Mouse (Mus musculus) gastrocnemius, postnatal 10 days (tissue): ENCODE data around the gene Scoc. TPM values are rescaled to one million over a fixed set of nuclear protein-coding genes. Genes with fewer than 3 reads are reported as not detected.

Source experiments
- DNase-seq: peaks from one replicate; pipeline ENCODE4 v3.0.0; 2021; ENCODE audit warnings: mixed read lengths
- total RNA-seq, 2 experiments: library from RNA; stranded (reverse); gene quantifications; 2 replicates each; pipeline ENCODE4 v1.2.3; 2021

The Scoc gene
- total RNA-seq, 2 experiments from 2014 or later = 42.5 to 47.1 TPM

DNA sequence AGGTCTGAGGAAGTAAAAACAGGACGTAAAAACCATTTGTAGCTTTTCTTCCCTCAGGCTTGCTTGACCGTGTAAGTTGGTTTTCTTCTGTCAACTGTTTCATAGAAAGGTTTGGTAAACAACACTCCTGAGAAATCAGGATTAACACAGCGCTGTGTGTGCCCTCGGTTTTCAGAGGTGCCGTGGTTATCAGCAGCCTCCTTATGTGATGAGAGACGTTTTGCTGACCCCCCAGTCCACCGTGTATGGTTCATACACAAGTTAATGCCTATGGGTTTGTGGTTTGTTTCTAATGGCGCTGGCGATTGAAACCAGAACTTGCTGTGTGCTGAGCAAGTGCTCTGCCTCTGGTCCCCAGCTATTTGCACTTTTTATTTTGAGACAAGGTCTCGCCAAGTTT is 52.6 kb downstream of the Scoc start:
- no peak for DNase-seq

DNA sequence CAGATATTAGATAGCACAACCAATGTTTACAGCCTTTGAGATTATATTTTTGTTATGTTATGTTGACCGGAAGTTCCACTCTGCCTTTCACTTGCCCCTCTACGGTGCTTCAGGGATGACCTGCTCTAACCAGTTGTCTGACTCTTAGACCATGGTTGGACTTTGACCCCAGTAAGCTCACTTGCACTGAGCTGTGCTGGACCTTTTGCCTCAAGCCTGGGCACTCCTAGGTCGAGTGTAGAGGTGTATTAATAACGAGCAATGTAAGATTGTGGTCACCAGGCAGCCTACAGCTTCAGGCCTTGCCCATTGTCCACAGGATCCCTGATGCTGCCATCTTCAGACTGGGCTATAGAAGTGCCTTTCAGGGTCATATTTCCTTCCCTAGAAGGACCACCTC is 60.5 kb downstream of the Scoc start:
- no peak for DNase-seq

DNA sequence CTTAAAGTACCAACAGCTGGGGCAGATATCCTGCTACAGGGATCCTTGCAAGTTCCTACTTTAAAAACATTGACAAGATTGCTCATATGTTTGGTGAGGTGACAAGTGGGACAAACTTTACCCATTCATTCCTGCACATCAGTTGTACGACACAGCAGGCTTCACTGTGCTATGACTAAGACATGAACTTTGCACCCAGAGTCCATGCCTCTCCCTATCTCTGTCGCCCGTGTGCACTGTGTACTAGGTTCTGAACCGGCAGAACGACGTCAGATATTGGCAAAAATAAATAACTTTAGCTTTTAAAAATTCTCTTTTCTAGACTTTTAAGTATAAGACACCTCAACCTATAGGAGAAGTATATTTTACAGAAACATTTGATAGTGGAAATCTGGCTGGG is 61.5 kb downstream of the Scoc start:
- no peak for DNase-seq

DNA sequence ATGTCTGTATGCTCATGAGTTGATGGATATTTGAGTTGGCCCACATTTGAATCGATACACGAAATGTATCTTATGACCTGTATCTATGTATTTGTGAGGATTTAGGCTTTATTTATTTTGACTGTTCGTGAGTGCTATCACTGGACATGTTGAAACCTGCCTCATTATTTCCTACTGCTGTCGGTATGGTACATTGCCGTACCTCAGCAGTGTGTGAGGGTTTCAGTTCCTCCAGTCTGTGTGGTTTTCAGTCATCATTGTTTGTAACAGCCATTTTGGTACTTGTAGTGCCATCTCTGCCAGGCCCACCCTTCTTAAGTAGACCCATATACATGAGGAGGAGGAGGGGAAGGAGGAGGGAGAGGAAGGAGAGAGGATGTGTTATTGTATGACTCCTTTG is 63.9 kb downstream of the Scoc start:
- no peak for DNase-seq

DNA sequence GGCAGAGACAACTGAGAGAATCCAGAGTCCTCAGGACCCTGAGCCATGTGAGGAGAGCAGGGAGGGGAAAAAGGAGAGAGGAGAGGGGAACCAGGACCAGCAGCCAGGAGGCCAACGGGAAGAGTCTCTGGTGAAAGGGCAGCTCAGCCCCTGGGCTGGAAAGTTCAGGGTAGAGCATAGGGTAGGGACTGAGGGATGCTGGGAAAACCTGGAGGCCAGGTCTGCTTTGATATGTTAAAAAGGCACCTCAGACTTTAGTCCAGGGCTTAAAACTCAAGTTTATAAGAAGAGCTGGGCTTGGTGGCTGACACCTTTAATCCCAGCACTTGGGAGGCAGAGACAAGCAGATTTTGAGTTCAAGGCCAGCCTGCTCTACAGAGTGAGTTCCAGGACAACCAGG is 65.7 kb downstream of the Scoc start:
- DNase-seq = no peak

DNA sequence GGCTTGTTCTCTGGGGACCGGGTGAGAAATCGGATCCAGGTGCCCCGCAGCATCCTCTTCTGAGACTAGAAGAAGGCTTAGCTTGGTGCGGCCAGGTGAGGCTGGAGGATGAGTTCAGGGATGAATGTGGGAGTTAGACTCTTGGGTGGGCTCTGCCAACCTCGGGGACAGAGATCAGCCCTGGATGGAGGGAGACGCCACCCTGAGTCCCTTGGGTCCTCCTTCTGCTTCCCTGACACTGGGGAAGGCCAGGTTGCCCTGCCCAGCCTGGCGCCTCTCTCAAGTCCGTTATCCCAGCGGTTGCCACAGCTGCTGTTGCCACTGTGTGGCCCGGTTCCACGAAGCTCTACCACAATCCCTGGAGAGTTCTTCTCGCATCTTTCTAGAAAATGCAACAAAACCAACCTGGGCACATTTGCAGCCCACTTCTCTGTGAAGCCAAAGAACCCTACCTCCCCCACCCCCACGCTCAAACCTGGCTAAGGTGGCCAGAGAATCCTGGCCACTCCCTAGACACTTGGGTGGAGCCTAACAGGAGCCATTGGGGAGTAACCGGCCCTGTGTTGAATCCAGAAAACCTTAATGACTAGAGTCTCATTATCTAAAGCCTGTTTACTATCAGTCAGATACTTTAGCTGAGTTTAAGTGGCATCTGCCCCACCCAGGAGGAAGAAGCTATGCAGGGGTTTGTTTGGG is 68.0 kb downstream of the Scoc start:
- no peak for DNase-seq

DNA sequence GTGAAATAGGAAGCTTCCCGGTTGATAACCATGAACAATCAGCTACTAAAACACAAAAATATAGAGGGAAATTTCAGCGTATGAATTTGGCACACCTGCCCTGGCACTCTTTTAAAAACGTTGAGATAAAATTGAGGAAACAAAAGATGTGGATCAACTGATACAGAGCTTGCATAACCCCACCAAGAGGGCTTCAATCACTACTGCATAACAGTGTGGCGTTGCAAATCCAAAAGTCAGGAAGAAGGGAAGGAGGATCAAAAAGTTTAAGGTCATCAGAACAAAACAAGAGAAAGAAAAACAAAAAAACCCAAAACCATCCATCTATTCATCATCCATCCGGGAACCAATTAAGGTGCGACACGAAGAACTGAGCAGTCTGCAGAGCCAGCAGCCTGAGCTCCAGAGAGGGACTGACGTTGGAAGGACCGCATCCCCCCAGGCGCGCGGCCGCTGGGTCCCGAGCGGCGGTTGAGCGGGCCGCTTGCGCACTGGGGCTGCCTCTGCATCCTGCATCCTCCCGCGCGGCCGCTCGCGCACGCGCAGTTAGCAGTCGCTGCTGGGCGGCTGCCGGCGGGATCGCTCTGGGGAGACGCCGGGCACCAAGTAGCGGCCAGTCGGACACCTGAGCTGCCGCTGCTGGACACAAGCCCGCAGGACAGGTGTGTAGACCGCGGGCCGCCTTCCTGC is 68.7 kb downstream of the Scoc start, which contains the start of gene Clgn:
Gene Clgn (plus strand): TSS at position 552 of the 690 bp plus-strand sequence.
- DNase-seq = peak; percentile 51

DNA sequence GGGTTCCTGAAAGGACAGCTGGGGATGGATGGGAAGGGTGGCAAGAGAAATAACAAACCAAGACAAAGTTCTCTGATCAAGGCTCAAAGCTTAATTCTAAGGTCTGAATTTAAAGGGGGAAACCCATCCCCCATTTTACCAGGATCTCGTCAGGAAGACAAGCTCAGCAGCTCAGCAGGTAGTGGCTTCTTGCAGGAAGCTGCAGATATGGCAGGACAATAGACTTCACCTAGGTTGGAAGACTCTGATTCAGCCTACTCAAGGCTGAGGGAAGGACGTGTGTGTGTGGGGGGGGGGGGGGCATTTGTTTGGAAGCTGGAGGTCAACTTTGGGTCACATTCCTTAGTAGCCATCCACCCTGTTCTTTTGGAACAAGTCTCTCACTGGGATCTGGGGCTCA is 75.3 kb downstream of the Scoc start:
- DNase-seq = no peak

DNA sequence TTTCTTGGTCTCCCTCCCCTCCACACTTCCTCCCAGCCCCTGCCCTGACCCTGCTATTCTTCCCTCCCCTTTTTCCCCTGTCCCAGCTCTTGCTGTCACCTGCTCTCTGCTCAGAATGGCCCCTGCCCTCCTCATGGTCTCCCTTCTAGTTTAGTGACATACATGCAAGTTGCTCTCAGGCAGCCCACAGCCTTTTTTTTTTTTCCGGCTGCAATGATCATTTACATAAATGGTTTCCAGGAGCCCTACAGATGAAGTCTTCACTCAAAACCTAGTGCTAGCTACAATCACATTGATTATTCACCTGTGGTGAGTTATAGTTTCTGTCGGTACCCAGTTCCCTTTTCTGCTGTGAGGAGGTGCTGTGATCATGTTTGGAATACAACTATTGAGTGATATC is 77.2 kb downstream of the Scoc start:
- DNase-seq = no peak

DNA sequence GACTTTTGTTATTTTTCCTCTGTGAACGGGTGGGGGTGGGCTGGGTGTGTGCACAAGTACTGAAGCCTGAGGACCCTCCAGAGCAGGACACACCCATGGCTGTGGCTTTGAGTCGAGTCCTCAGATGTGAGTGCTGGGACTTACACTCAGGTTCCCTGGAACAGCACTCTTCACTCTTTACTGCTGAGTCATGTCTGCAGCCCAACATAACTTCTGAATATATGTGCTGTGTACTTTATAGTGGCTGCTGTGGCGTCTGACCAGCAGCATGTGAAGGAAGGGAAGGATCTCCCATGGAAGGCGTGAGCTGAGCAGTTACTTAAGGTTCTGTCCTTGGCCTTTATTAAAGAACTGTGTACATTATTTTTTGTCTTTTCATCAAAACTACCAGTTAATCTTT is 78.0 kb downstream of the Scoc start:
- no peak for DNase-seq

Other genes with a start within 250 kb of the Scoc start
- not detected for gene Ucp1, start 168.0 kb downstream of the Scoc start, total RNA-seq
- 1 to 10 TPM; 7.2 to 9.0 TPM for gene Elmod2, start 125.9 kb downstream of the Scoc start, total RNA-seq
- not detected for gene Mgat4d, start 109.9 kb downstream of the Scoc start, total RNA-seq
- under 1 TPM in 1 of 2 experiments, not detected in 1; 0.05 TPM for gene Clgn, start 68.5 kb downstream of the Scoc start, total RNA-seq
- not detected for gene Olfr370, start 77.4 kb upstream of the Scoc start, total RNA-seq
- gene Ndufb7, start 108.3 kb upstream of the Scoc start, total RNA-seq = 100 to 1,000 TPM; 408 to 467 TPM
- 100 to 1,000 TPM; 422 to 448 TPM for gene Tecr, start 149.6 kb upstream of the Scoc start, total RNA-seq
- 10 to 100 TPM; 10.3 to 11.7 TPM for gene Dnajb1, start 149.8 kb upstream of the Scoc start, total RNA-seq
- 10 to 100 TPM; 28.0 to 34.5 TPM for gene Gipc1, start 194.3 kb upstream of the Scoc start, total RNA-seq
- under 1 TPM; 0.14 to 0.38 TPM for gene Ptger1, start 208.3 kb upstream of the Scoc start, total RNA-seq
- 10 to 100 TPM; 53.4 to 54.7 TPM for gene Pkn1, start 240.8 kb upstream of the Scoc start, total RNA-seq